Mouse (Mus musculus) CH12.LX (cell line): ENCODE measurements around the gene Ubn2. TPM values are rescaled to one million over a fixed set of nuclear protein-coding genes. Genes with fewer than 3 reads are reported as not detected.

Experiments used
- DNase-seq: peaks from one replicate; pipeline ENCODE4 v3.0.0-alpha.2; 2013; ENCODE audit errors: extremely low read depth
- H3K27ac ChIP-seq: 2 replicates; pipeline ENCODE4 v1.5.1; 2012; ENCODE audit warnings: low read depth, mild to moderate bottlenecking, control low read depth, moderate library complexity; ENCODE audit not compliant: insufficient read depth
- H3K27me3 ChIP-seq: replicated peaks from 2 replicates; pipeline ENCODE3; 2012; ENCODE audit warnings: inconsistent platforms
- H3K36me3 ChIP-seq, 2 experiments: replicated peaks in 1 of 2; 2 replicates each; pipeline versions ENCODE3 to v1.6.1; 2012; ENCODE audit warnings: inconsistent platforms in 1 of 2, low read length in 1 of 2, mild to moderate bottlenecking in 1 of 2, mixed read lengths in 1 of 2, moderate library complexity in 1 of 2; ENCODE audit not compliant: control insufficient read depth in 1 of 2, insufficient read depth in 1 of 2
- H3K4me1 ChIP-seq, 2 experiments: 2 replicates each; pipeline ENCODE4 v1.6.1; 2012; ENCODE audit warnings: inconsistent platforms in 1 of 2, moderate library complexity in 1 of 2; ENCODE audit not compliant: insufficient read depth in 2 of 2, control insufficient read depth in 1 of 2
- H3K4me2 ChIP-seq: 2 replicates; pipeline ENCODE4 v1.6.1; 2012; ENCODE audit warnings: low read depth, mild to moderate bottlenecking, control low read depth; ENCODE audit not compliant: poor library complexity, insufficient read depth, severe bottlenecking
- H3K4me3 ChIP-seq, 3 experiments: fragments of 150-350 bp in 1 of 3; sonication (generic) in 1 of 3; replicated peaks in 1 of 3; 2 replicates each; pipeline versions ENCODE3 to v1.5.1; 2011 to 2012; ENCODE audit warnings: low read depth in 2 of 3, low read length in 2 of 3, mild to moderate bottlenecking in 2 of 3, moderate library complexity in 2 of 3, control low read depth in 1 of 3, improper control_type of control experiment in 1 of 3, inconsistent platforms in 1 of 3, mixed read lengths in 1 of 3; ENCODE audit not compliant: poor library complexity in 1 of 3
- H3K79me2 ChIP-seq: replicated peaks from 2 replicates; pipeline ENCODE4 v1.6.1; 2012; ENCODE audit warnings: mild to moderate bottlenecking, moderate library complexity; ENCODE audit not compliant: control insufficient read depth, poor library complexity, insufficient read depth, severe bottlenecking; ENCODE audit errors: extremely low read depth
- H3K9ac ChIP-seq: 2 replicates; pipeline ENCODE4 v1.6.1; 2012; ENCODE audit warnings: low read depth, mild to moderate bottlenecking, control low read depth, moderate library complexity; ENCODE audit not compliant: insufficient read depth
- H3K9me3 ChIP-seq: replicated peaks from 2 replicates; pipeline ENCODE3; 2012; ENCODE audit warnings: low read length, inconsistent platforms, mixed read lengths
- BHLHE40 ChIP-seq: IDR thresholded peaks from 2 replicates; pipeline ENCODE4 v1.6.1; 2011; ENCODE audit warnings: mild to moderate bottlenecking, low read depth, low read length, improper control_type of control experiment
- CHD1 ChIP-seq: IDR thresholded peaks from 2 replicates; pipeline ENCODE4 v1.6.1; 2012; ENCODE audit warnings: low read depth, low read length, improper control_type of control experiment, inconsistent platforms
- CHD2 ChIP-seq: IDR thresholded peaks from 2 replicates; pipeline ENCODE4 v1.6.1; 2011; ENCODE audit warnings: low read length, improper control_type of control experiment
- CTCF ChIP-seq, 2 experiments: IDR thresholded peaks in 1 of 2; conservative IDR thresholded peaks in 1 of 2; 2 replicates each; pipeline ENCODE4 v1.5.1; 2011 to 2012; ENCODE audit warnings: low read depth in 2 of 2, low read length in 2 of 2, improper control_type of control experiment in 1 of 2, inconsistent platforms in 1 of 2, mild to moderate bottlenecking in 1 of 2, moderate library complexity in 1 of 2
- ELF1 ChIP-seq: IDR thresholded peaks from 2 replicates; pipeline ENCODE4 v1.6.1; 2014; ENCODE audit warnings: low read depth, mild to moderate bottlenecking, inconsistent platforms, low read length, improper control_type of control experiment
- ETS1 ChIP-seq: conservative IDR thresholded peaks from 2 replicates; pipeline ENCODE4 v1.6.1; 2012; ENCODE audit warnings: low read depth, mild to moderate bottlenecking, inconsistent platforms, low read length, improper control_type of control experiment, moderate library complexity
- GABPA ChIP-seq: IDR thresholded peaks from 2 replicates; pipeline ENCODE4 v1.6.1; 2012; ENCODE audit warnings: low read depth, low read length, improper control_type of control experiment, inconsistent platforms; ENCODE audit not compliant: insufficient replicate concordance
- HCFC1 ChIP-seq: IDR thresholded peaks from 2 replicates; pipeline ENCODE4 v1.6.1; 2012; ENCODE audit warnings: low read depth, mild to moderate bottlenecking, inconsistent platforms, low read length, improper control_type of control experiment
- JUN ChIP-seq: IDR thresholded peaks from 2 replicates; pipeline ENCODE4 v1.6.1; 2011; ENCODE audit warnings: low read depth, mild to moderate bottlenecking, low read length, improper control_type of control experiment, moderate library complexity; ENCODE audit not compliant: insufficient read depth
- JUND ChIP-seq: conservative IDR thresholded peaks from 2 replicates; pipeline ENCODE4 v1.6.1; 2011; ENCODE audit warnings: low read depth, low read length, improper control_type of control experiment
- KAT2A ChIP-seq: IDR thresholded peaks from 2 replicates; pipeline ENCODE4 v1.6.1; 2012; ENCODE audit warnings: low read length, improper control_type of control experiment, inconsistent platforms; ENCODE audit not compliant: insufficient replicate concordance
- MAFK ChIP-seq: IDR thresholded peaks from 2 replicates; pipeline ENCODE4 v1.6.1; 2011; ENCODE audit warnings: low read length, improper control_type of control experiment; ENCODE audit not compliant: insufficient replicate concordance
- MAX ChIP-seq: IDR thresholded peaks from 2 replicates; pipeline ENCODE4 v1.6.1; 2011; ENCODE audit warnings: low read length, improper control_type of control experiment
- MAZ ChIP-seq: IDR thresholded peaks from 2 replicates; pipeline ENCODE4 v1.6.1; 2012; ENCODE audit warnings: low read depth, mild to moderate bottlenecking, inconsistent platforms, low read length, improper control_type of control experiment, moderate library complexity
- MEF2A ChIP-seq: IDR thresholded peaks from 2 replicates; pipeline ENCODE4 v1.6.1; 2014; ENCODE audit warnings: low read depth, mild to moderate bottlenecking, inconsistent platforms, low read length, improper control_type of control experiment, borderline replicate concordance
- MXI1 ChIP-seq: IDR thresholded peaks from 2 replicates; pipeline ENCODE4 v1.6.1; 2011; ENCODE audit warnings: mild to moderate bottlenecking, low read depth, low read length, improper control_type of control experiment
- MYC ChIP-seq: IDR thresholded peaks from 2 replicates; pipeline ENCODE4 v1.6.1; 2011; ENCODE audit warnings: low read depth, mild to moderate bottlenecking, improper control_type of control experiment, low read length
- NELFE ChIP-seq: IDR thresholded peaks from 2 replicates; pipeline ENCODE4 v1.6.1; 2011; ENCODE audit warnings: low read depth, low read length, improper control_type of control experiment
- NRF1 ChIP-seq: IDR thresholded peaks from 2 replicates; pipeline ENCODE4 v1.6.1; 2014; ENCODE audit warnings: low read depth, mild to moderate bottlenecking, inconsistent platforms, low read length, improper control_type of control experiment, moderate library complexity
- PAX5 ChIP-seq: IDR thresholded peaks from 2 replicates; pipeline ENCODE4 v1.6.1; 2012; ENCODE audit warnings: low read length, inconsistent platforms, mixed read lengths
- POLR2A ChIP-seq: IDR thresholded peaks from 2 replicates; pipeline ENCODE4 v1.6.1; 2011; ENCODE audit warnings: low read depth, mild to moderate bottlenecking, improper control_type of control experiment, low read length
- RAD21 ChIP-seq: IDR thresholded peaks from 2 replicates; pipeline ENCODE4 v1.6.1; 2011; ENCODE audit warnings: low read depth, mild to moderate bottlenecking, low read length, improper control_type of control experiment, moderate library complexity
- RCOR1 ChIP-seq: conservative IDR thresholded peaks from 2 replicates; pipeline ENCODE4 v1.6.1; 2012; ENCODE audit warnings: low read depth, mild to moderate bottlenecking, inconsistent platforms, low read length, improper control_type of control experiment
- SIN3A ChIP-seq: IDR thresholded peaks from 2 replicates; pipeline ENCODE4 v1.6.1; 2012; ENCODE audit warnings: low read length, improper control_type of control experiment, inconsistent platforms
- SMC3 ChIP-seq: IDR thresholded peaks from 2 replicates; pipeline ENCODE4 v1.6.1; 2011; ENCODE audit warnings: low read depth, low read length, improper control_type of control experiment
- TBP ChIP-seq: conservative IDR thresholded peaks from 2 replicates; pipeline ENCODE4 v1.6.1; 2011; ENCODE audit warnings: low read depth, low read length, improper control_type of control experiment
- TCF12 ChIP-seq: IDR thresholded peaks from 2 replicates; pipeline ENCODE4 v1.6.1; 2014; ENCODE audit warnings: low read depth, mild to moderate bottlenecking, inconsistent platforms, low read length, improper control_type of control experiment
- USF2 ChIP-seq: conservative IDR thresholded peaks from 2 replicates; pipeline ENCODE4 v1.6.1; 2011; ENCODE audit warnings: low read depth, low read length, improper control_type of control experiment
- ZC3H11A ChIP-seq: IDR thresholded peaks from 2 replicates; pipeline ENCODE4 v1.6.1; 2012; ENCODE audit warnings: low read depth, mild to moderate bottlenecking, inconsistent platforms, low read length, improper control_type of control experiment
- ZMIZ1 ChIP-seq: IDR thresholded peaks from 2 replicates; pipeline ENCODE4 v1.6.1; 2012; ENCODE audit warnings: low read depth, mild to moderate bottlenecking, inconsistent platforms, low read length, improper control_type of control experiment
- ZNF384 ChIP-seq: IDR thresholded peaks from 2 replicates; pipeline ENCODE4 v1.6.1; 2012; ENCODE audit warnings: low read depth, low read length, improper control_type of control experiment, inconsistent platforms
- dilution Hi-C: fragments of 300-500 bp; cut with MboI; formaldehyde crosslinking; loops from 2 replicates; pipeline ENCODE4 v1.14.3; 2020; ENCODE audit warnings: low sequenced_read_pairs; ENCODE audit not compliant: extremely low pct_unique_long_range_greater_than_20kb, extremely low pct_ligation_motif_present
- in situ Hi-C: fragments of 300-500 bp; cut with MboI; formaldehyde crosslinking; loops from 3 replicates; pipeline ENCODE4 v1.14.3; 2019; ENCODE audit warnings: low sequenced_read_pairs, low pct_ligation_motif_present, low pct_unique_long_range_greater_than_20kb, mixed read lengths
- polyA plus RNA-seq: library from polyadenylated mRNA; unstranded; fragments of >175 nt; gene quantifications from 2 replicates; pipeline ENCODE4 v1.2.1, GENCODE M21; 2012; ENCODE audit warnings: low read depth; ENCODE audit not compliant: insufficient read length
- total RNA-seq, 2 experiments: library from RNA; depleted of rRNA; stranded (reverse); fragments of 300-350 nt in 1 of 2; fragments of >200 nt in 1 of 2; gene quantifications; 2 replicates each; pipeline ENCODE4 v1.2.3; 2012 to 2014

Ubn2 gene
- total and polyA plus RNA-seq, 3 experiments, result 4.7 to 7.2 (median 5.2) TPM

GRCm38 (mm10) chr6:38532500-38533420 is 99.0 kb downstream of the Ubn2 start (continued):
- 0 out of 2 replicates have a peak, but pooled peaks have one; percentile 3 for TF ChIP-seq MXI1
- no peak for TF ChIP-seq SMC3
- no peak for TF ChIP-seq PAX5
- no peak for TF ChIP-seq CTCF (conservative IDR thresholded peaks at IDR 0.05 in 1 of 2, IDR thresholded peaks at IDR 0.05 in 1 of 2; ENCODE audit: low read depth in 2 of 2, low read length in 2 of 2)
- no peak for TF ChIP-seq TBP
- TF ChIP-seq GABPA, result no peak
- TF ChIP-seq CHD1, result no peak
- no peak for TF ChIP-seq ETS1
- no peak for TF ChIP-seq JUN

DNA sequence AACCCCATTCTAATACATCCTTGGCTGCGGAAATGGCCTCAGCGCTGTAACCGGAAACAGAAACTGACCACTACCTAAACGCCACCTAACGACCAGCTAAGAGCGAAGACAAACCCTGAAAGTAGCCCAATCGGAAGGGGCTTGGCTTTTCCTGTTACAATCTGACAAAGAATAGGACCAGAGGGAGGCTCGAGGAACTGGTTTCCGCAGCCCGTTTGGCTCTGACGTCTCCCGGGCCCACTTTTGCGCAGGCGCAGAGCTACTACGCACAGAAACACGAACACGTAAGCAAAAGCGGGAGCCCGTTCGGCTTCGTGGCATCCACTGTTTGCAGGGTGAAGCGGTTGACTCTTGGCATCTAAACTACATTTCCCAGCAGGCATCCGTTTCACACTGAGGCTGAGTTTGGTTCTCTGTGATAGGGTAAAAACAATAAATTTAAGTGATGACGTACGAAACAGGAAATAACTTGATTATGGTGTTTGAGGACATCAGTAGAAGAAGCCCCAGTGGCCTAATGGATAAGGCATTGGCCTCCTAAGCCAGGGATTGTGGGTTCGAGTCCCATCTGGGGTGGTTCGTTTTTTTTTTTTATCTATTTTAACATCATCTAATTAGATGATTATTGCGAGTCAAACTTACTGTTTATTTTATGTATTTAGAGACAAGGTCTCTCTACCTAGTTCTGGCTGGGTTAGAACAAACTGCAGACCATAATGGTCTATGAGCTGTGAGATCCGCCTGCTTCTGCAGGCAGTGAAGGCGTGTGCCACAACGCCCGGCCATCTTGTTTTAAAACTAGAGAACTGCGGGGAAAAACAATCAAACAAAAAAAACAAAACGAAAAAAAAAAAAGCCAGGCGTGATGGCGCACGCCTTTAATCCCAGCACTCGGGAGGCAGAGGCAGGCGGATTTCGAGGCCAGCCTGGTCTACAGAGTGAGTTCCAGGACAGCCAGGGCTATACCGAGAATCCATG is 100.0 kb downstream of the Ubn2 start, which contains the start of gene Fmc1:
TSS of gene Fmc1 (plus strand) at position 75 of the 978 bp plus-strand sequence.
- Histone ChIP-seq H3K9ac (peak within 1 kb of the TSS; percentile 97), H3K4me3 (peak within 1 kb of the TSS; percentile 85 to 90 (median 85)), H3K79me2 (no peaks in the 10 kb centered on the region; the same call in 1 of the 2 replicates), H3K4me1 (peaks cover 3 to 18% of the 10 kb centered on the region in 2 experiments; a peak in 3 of 4 replicates), H3K4me2 (peak within 1 kb of the TSS; percentile 96), H3K9me3 (no peaks in the 10 kb centered on the region), H3K36me3 (peaks cover 0 to 2% of the 10 kb centered on the region in 2 experiments), H3K27me3 (no peaks in the 10 kb centered on the region), H3K27ac (peak within 1 kb of the TSS; percentile 94)
- in situ Hi-C loops, result loop anchor here (25.0 kb wide), 1 partner anchor 371 kb away; no protein-coding TSS in a partner anchor
- DNase-seq, result peak; percentile 99
- dilution Hi-C loops, result no loop called here
- TF ChIP-seq CHD2 (no peak), ELF1 (peak; percentile 97), ZNF384 (peak; percentile 58; the same call in 1 of the 2 replicates), POLR2A (peak; percentile 75), MAZ (peak; percentile 72; the same call in 1 of the 2 replicates), RCOR1 (no peak), JUN (no peak), MEF2A (peak; percentile 81), JUND (no peak), MYC (peak; percentile 84; the same call in 1 of the 2 replicates), TBP (peak; percentile 100), BHLHE40 (no peak), ETS1 (peak; percentile 64), NRF1 (peak; percentile 96), MAX (peak; percentile 75; the same call in 1 of the 2 replicates), SIN3A (peak; percentile 77), TCF12 (peak; percentile 65; the same call in 1 of the 2 replicates), MXI1 (peak; percentile 28; the same call in 1 of the 2 replicates), MAFK (peak; percentile 98), RAD21 (no peak), KAT2A (peak; percentile 94), NELFE (peak; percentile 56), ZC3H11A (no peak), HCFC1 (peak; percentile 94), CTCF (conservative IDR thresholded peaks at IDR 0.05 in 1 of 2, IDR thresholded peaks at IDR 0.05 in 1 of 2; ENCODE audit: low read depth in 2 of 2, low read length in 2 of 2) (peak in 1 of 2 experiments; percentile 59; a peak in 2 of 4 replicates), USF2 (no peak), ZMIZ1 (peak; percentile 79; the same call in 1 of the 2 replicates)
